Mouse (Mus musculus) CH12.LX (cell line): Measurements from ENCODE around the gene Babam2. TPM values are rescaled to one million over a fixed set of nuclear protein-coding genes. Genes with fewer than 3 reads are reported as not detected.

ENCODE experiments used
- DNase-seq: peaks from one replicate; pipeline ENCODE4 v3.0.0-alpha.2; 2013; ENCODE audit errors: extremely low read depth
- H3K27ac ChIP-seq: 2 replicates; pipeline ENCODE4 v1.5.1; 2012; ENCODE audit warnings: low read depth, mild to moderate bottlenecking, control low read depth, moderate library complexity; ENCODE audit not compliant: insufficient read depth
- H3K27me3 ChIP-seq: replicated peaks from 2 replicates; pipeline ENCODE3; 2012; ENCODE audit warnings: inconsistent platforms
- H3K36me3 ChIP-seq, 2 experiments: replicated peaks in 1 of 2; 2 replicates each; pipeline versions ENCODE3 to v1.6.1; 2012; ENCODE audit warnings: inconsistent platforms in 1 of 2, low read length in 1 of 2, mild to moderate bottlenecking in 1 of 2, mixed read lengths in 1 of 2, moderate library complexity in 1 of 2; ENCODE audit not compliant: control insufficient read depth in 1 of 2, insufficient read depth in 1 of 2
- H3K4me1 ChIP-seq, 2 experiments: 2 replicates each; pipeline ENCODE4 v1.6.1; 2012; ENCODE audit warnings: inconsistent platforms in 1 of 2, moderate library complexity in 1 of 2; ENCODE audit not compliant: insufficient read depth in 2 of 2, control insufficient read depth in 1 of 2
- H3K4me2 ChIP-seq: 2 replicates; pipeline ENCODE4 v1.6.1; 2012; ENCODE audit warnings: low read depth, mild to moderate bottlenecking, control low read depth; ENCODE audit not compliant: poor library complexity, insufficient read depth, severe bottlenecking
- H3K4me3 ChIP-seq, 3 experiments: fragments of 150-350 bp in 1 of 3; sonication (generic) in 1 of 3; replicated peaks in 1 of 3; 2 replicates each; pipeline versions ENCODE3 to v1.5.1; 2011 to 2012; ENCODE audit warnings: low read depth in 2 of 3, low read length in 2 of 3, mild to moderate bottlenecking in 2 of 3, moderate library complexity in 2 of 3, control low read depth in 1 of 3, improper control_type of control experiment in 1 of 3, inconsistent platforms in 1 of 3, mixed read lengths in 1 of 3; ENCODE audit not compliant: poor library complexity in 1 of 3
- H3K79me2 ChIP-seq: replicated peaks from 2 replicates; pipeline ENCODE4 v1.6.1; 2012; ENCODE audit warnings: mild to moderate bottlenecking, moderate library complexity; ENCODE audit not compliant: control insufficient read depth, poor library complexity, insufficient read depth, severe bottlenecking; ENCODE audit errors: extremely low read depth
- H3K9ac ChIP-seq: 2 replicates; pipeline ENCODE4 v1.6.1; 2012; ENCODE audit warnings: low read depth, mild to moderate bottlenecking, control low read depth, moderate library complexity; ENCODE audit not compliant: insufficient read depth
- H3K9me3 ChIP-seq: replicated peaks from 2 replicates; pipeline ENCODE3; 2012; ENCODE audit warnings: low read length, inconsistent platforms, mixed read lengths
- BHLHE40 ChIP-seq: IDR thresholded peaks from 2 replicates; pipeline ENCODE4 v1.6.1; 2011; ENCODE audit warnings: mild to moderate bottlenecking, low read depth, low read length, improper control_type of control experiment
- CTCF ChIP-seq, 2 experiments: IDR thresholded peaks in 1 of 2; conservative IDR thresholded peaks in 1 of 2; 2 replicates each; pipeline ENCODE4 v1.5.1; 2011 to 2012; ENCODE audit warnings: low read depth in 2 of 2, low read length in 2 of 2, improper control_type of control experiment in 1 of 2, inconsistent platforms in 1 of 2, mild to moderate bottlenecking in 1 of 2, moderate library complexity in 1 of 2
- ELF1 ChIP-seq: IDR thresholded peaks from 2 replicates; pipeline ENCODE4 v1.6.1; 2014; ENCODE audit warnings: low read depth, mild to moderate bottlenecking, inconsistent platforms, low read length, improper control_type of control experiment
- ETS1 ChIP-seq: conservative IDR thresholded peaks from 2 replicates; pipeline ENCODE4 v1.6.1; 2012; ENCODE audit warnings: low read depth, mild to moderate bottlenecking, inconsistent platforms, low read length, improper control_type of control experiment, moderate library complexity
- IRF4 ChIP-seq: IDR thresholded peaks from 2 replicates; pipeline ENCODE4 v1.6.1; 2014; ENCODE audit warnings: low read depth, mild to moderate bottlenecking, inconsistent platforms, low read length, improper control_type of control experiment
- JUN ChIP-seq: IDR thresholded peaks from 2 replicates; pipeline ENCODE4 v1.6.1; 2011; ENCODE audit warnings: low read depth, mild to moderate bottlenecking, low read length, improper control_type of control experiment, moderate library complexity; ENCODE audit not compliant: insufficient read depth
- JUND ChIP-seq: conservative IDR thresholded peaks from 2 replicates; pipeline ENCODE4 v1.6.1; 2011; ENCODE audit warnings: low read depth, low read length, improper control_type of control experiment
- KAT2A ChIP-seq: IDR thresholded peaks from 2 replicates; pipeline ENCODE4 v1.6.1; 2012; ENCODE audit warnings: low read length, improper control_type of control experiment, inconsistent platforms; ENCODE audit not compliant: insufficient replicate concordance
- MAFK ChIP-seq: IDR thresholded peaks from 2 replicates; pipeline ENCODE4 v1.6.1; 2011; ENCODE audit warnings: low read length, improper control_type of control experiment; ENCODE audit not compliant: insufficient replicate concordance
- MAX ChIP-seq: IDR thresholded peaks from 2 replicates; pipeline ENCODE4 v1.6.1; 2011; ENCODE audit warnings: low read length, improper control_type of control experiment
- MAZ ChIP-seq: IDR thresholded peaks from 2 replicates; pipeline ENCODE4 v1.6.1; 2012; ENCODE audit warnings: low read depth, mild to moderate bottlenecking, inconsistent platforms, low read length, improper control_type of control experiment, moderate library complexity
- MEF2A ChIP-seq: IDR thresholded peaks from 2 replicates; pipeline ENCODE4 v1.6.1; 2014; ENCODE audit warnings: low read depth, mild to moderate bottlenecking, inconsistent platforms, low read length, improper control_type of control experiment, borderline replicate concordance
- MXI1 ChIP-seq: IDR thresholded peaks from 2 replicates; pipeline ENCODE4 v1.6.1; 2011; ENCODE audit warnings: mild to moderate bottlenecking, low read depth, low read length, improper control_type of control experiment
- MYC ChIP-seq: IDR thresholded peaks from 2 replicates; pipeline ENCODE4 v1.6.1; 2011; ENCODE audit warnings: low read depth, mild to moderate bottlenecking, improper control_type of control experiment, low read length
- NELFE ChIP-seq: IDR thresholded peaks from 2 replicates; pipeline ENCODE4 v1.6.1; 2011; ENCODE audit warnings: low read depth, low read length, improper control_type of control experiment
- PAX5 ChIP-seq: IDR thresholded peaks from 2 replicates; pipeline ENCODE4 v1.6.1; 2012; ENCODE audit warnings: low read length, inconsistent platforms, mixed read lengths
- POLR2AphosphoS2 ChIP-seq: IDR thresholded peaks from 2 replicates; pipeline ENCODE4 v1.6.1; 2011; ENCODE audit warnings: low read depth, low read length, improper control_type of control experiment
- RAD21 ChIP-seq: IDR thresholded peaks from 2 replicates; pipeline ENCODE4 v1.6.1; 2011; ENCODE audit warnings: low read depth, mild to moderate bottlenecking, low read length, improper control_type of control experiment, moderate library complexity
- SIN3A ChIP-seq: IDR thresholded peaks from 2 replicates; pipeline ENCODE4 v1.6.1; 2012; ENCODE audit warnings: low read length, improper control_type of control experiment, inconsistent platforms
- TBP ChIP-seq: conservative IDR thresholded peaks from 2 replicates; pipeline ENCODE4 v1.6.1; 2011; ENCODE audit warnings: low read depth, low read length, improper control_type of control experiment
- USF1 ChIP-seq: IDR thresholded peaks from 2 replicates; pipeline ENCODE4 v1.6.1; 2014; ENCODE audit warnings: low read depth, mild to moderate bottlenecking, inconsistent platforms, low read length, improper control_type of control experiment
- USF2 ChIP-seq: conservative IDR thresholded peaks from 2 replicates; pipeline ENCODE4 v1.6.1; 2011; ENCODE audit warnings: low read depth, low read length, improper control_type of control experiment
- ZC3H11A ChIP-seq: IDR thresholded peaks from 2 replicates; pipeline ENCODE4 v1.6.1; 2012; ENCODE audit warnings: low read depth, mild to moderate bottlenecking, inconsistent platforms, low read length, improper control_type of control experiment
- ZKSCAN1 ChIP-seq: IDR thresholded peaks from 2 replicates; pipeline ENCODE4 v1.6.1; 2012; ENCODE audit warnings: low read depth, inconsistent platforms, low read length, improper control_type of control experiment, borderline replicate concordance
- ZNF384 ChIP-seq: IDR thresholded peaks from 2 replicates; pipeline ENCODE4 v1.6.1; 2012; ENCODE audit warnings: low read depth, low read length, improper control_type of control experiment, inconsistent platforms
- dilution Hi-C: fragments of 300-500 bp; cut with MboI; formaldehyde crosslinking; loops from 2 replicates; pipeline ENCODE4 v1.14.3; 2020; ENCODE audit warnings: low sequenced_read_pairs; ENCODE audit not compliant: extremely low pct_unique_long_range_greater_than_20kb, extremely low pct_ligation_motif_present
- in situ Hi-C: fragments of 300-500 bp; cut with MboI; formaldehyde crosslinking; loops from 3 replicates; pipeline ENCODE4 v1.14.3; 2019; ENCODE audit warnings: low sequenced_read_pairs, low pct_ligation_motif_present, low pct_unique_long_range_greater_than_20kb, mixed read lengths
- polyA plus RNA-seq: library from polyadenylated mRNA; unstranded; fragments of >175 nt; gene quantifications from 2 replicates; pipeline ENCODE4 v1.2.1, GENCODE M21; 2012; ENCODE audit warnings: low read depth; ENCODE audit not compliant: insufficient read length
- total RNA-seq, 2 experiments: library from RNA; depleted of rRNA; stranded (reverse); fragments of 300-350 nt in 1 of 2; fragments of >200 nt in 1 of 2; gene quantifications; 2 replicates each; pipeline ENCODE4 v1.2.3; 2012 to 2014

The Babam2 gene
- total and polyA plus RNA-seq, 3 experiments, result 38.2 to 78.0 (median 39.8) TPM

GRCm38 (mm10) chr5:31821204-31821603, 123.7 kb downstream of the Babam2 start:
- no peak for DNase-seq
- no peaks in the 10 kb centered on the region for H3K9me3 ChIP-seq
- H3K27me3 ChIP-seq, result no peaks in the 10 kb centered on the region
- H3K79me2 ChIP-seq, result no peaks in the 10 kb centered on the region
- H3K4me3 ChIP-seq, result no peak overlapping the region
- no peak overlapping the region for H3K27ac ChIP-seq
- peaks cover 0 to 28% of the 10 kb centered on the region in 2 experiments for H3K36me3 ChIP-seq
- H3K9ac ChIP-seq, result no peak overlapping the region
- dilution Hi-C loops, result no loop called here
- no peak overlapping the region for H3K4me2 ChIP-seq
- peaks cover 0 to 5% of the 10 kb centered on the region in 2 experiments; a peak in 2 of 4 replicates for H3K4me1 ChIP-seq
- no peak for TF ChIP-seq USF2
- no peak for TF ChIP-seq JUND
- no peak for TF ChIP-seq MAX
- no peak for TF ChIP-seq USF1
- TF ChIP-seq IRF4, result no peak
- TF ChIP-seq PAX5, result no peak
- TF ChIP-seq NELFE, result no peak
- TF ChIP-seq CTCF (conservative IDR thresholded peaks at IDR 0.05 in 1 of 2, IDR thresholded peaks at IDR 0.05 in 1 of 2; ENCODE audit: low read depth in 2 of 2, low read length in 2 of 2), result no peak
- TF ChIP-seq MYC, result no peak
- no peak for TF ChIP-seq JUN
- no peak for TF ChIP-seq MEF2A
- no peak for TF ChIP-seq SIN3A
- no peak for TF ChIP-seq MXI1
- TF ChIP-seq POLR2AphosphoS2, result no peak
- no peak for TF ChIP-seq BHLHE40
- TF ChIP-seq ZKSCAN1, result no peak
- no peak for TF ChIP-seq ETS1
- TF ChIP-seq KAT2A, result no peak
- TF ChIP-seq, all 38 proteins: peak for 0
- in situ Hi-C loops, result no loop called here

- Histone ChIP-seq H3K4me2 (no peak overlapping the region), H3K4me3 (no peak overlapping the region)
- in situ Hi-C loops (no loop called here), dilution Hi-C loops (no loop called here)
- TF ChIP-seq MAFK (no peak), NELFE (no peak), JUN (no peak), USF1 (no peak), MAZ (no peak), ZC3H11A (no peak), PAX5 (no peak), IRF4 (no peak), ELF1 (no peak), RAD21 (no peak), BHLHE40 (no peak), ZNF384 (no peak), TBP (no peak)
- TF ChIP-seq, all 38 proteins: peak for 0
- Histone ChIP-seq H3K4me1 (peaks cover 0 to 5% of the 10 kb centered on the region in 2 experiments; a peak in 2 of 4 replicates), H3K9ac (no peak overlapping the region), H3K36me3 (peaks cover 0 to 36% of the 10 kb centered on the region in 2 experiments), H3K9me3 (no peaks in the 10 kb centered on the region), H3K27me3 (no peaks in the 10 kb centered on the region), H3K27ac (no peak overlapping the region), H3K79me2 (no peaks in the 10 kb centered on the region)
- DNase-seq, result no peak
Measured at GRCm38 (mm10) chr5:31823673-31824072, 126.2 kb downstream of the Babam2 start.
